8 mouse cellular contexts compared by ENCODE assay signal in genomic region chr14:54383355-54383771, GRCm38 (mm10). TPM values are rescaled to one million over a fixed set of nuclear protein-coding genes. Genes with fewer than 3 reads are reported as not detected.
DNase-seq lines count a peak whose midpoint lies in the region; ATAC-seq lines count a peak whose summit lies in the region.
"Had no signal": no experiment of that assay in that cellular context is flagged by ENCODE, and none has a peak within 500 bp of the region (broad histone marks: within the 10 kb centered on the region; RNA-seq: fewer than 3 reads in every experiment).

No protein-coding gene starts in this region.

- no peaks in the 10 kb centered on the region for H3K27me3 ChIP-seq in midbrain, embryonic 14.5 days (ENCODE audit: control insufficient read depth, insufficient read depth, low read length)
- H3K27me3 ChIP-seq in midbrain, embryonic 16.5 days (ENCODE audit: control insufficient read depth, insufficient read depth, low read depth, low read length) = no peaks in the 10 kb centered on the region
- no peaks in the 10 kb centered on the region for H3K27me3 ChIP-seq in heart, embryonic 14.5 days (ENCODE audit: control insufficient read depth, insufficient read depth, low read length)
- H3K27me3 ChIP-seq: hindbrain, embryonic 15.5 days had no signal

- no peak overlapping the region for H3K4me3 ChIP-seq in midbrain, embryonic 14.5 days (replicated peaks; ENCODE audit: low read depth, low read length)
- H3K4me3 ChIP-seq in midbrain, embryonic 16.5 days (ENCODE audit: low read depth, low read length) = no peak overlapping the region
- H3K4me3 ChIP-seq in heart, embryonic 14.5 days (ENCODE audit: control insufficient read depth in 1 of 2, insufficient read depth in 1 of 2, low read depth in 1 of 2, low read length in 2 of 2) = no peak overlapping the region
- H3K4me3 ChIP-seq: hindbrain, embryonic 15.5 days had no signal

- no peaks in the 10 kb centered on the region for H3K4me1 ChIP-seq in midbrain, embryonic 14.5 days (ENCODE audit: control insufficient read depth, insufficient read depth, low read length)
- H3K4me1 ChIP-seq in midbrain, embryonic 16.5 days (ENCODE audit: control insufficient read depth, insufficient read depth, low read length) = no peaks in the 10 kb centered on the region
- H3K4me1 ChIP-seq in heart, embryonic 14.5 days (ENCODE audit: control insufficient read depth in 2 of 2, insufficient read depth in 2 of 2, low read length in 2 of 2) = peaks cover 0 to 3% of the 10 kb centered on the region in 2 experiments; a peak in 2 of 4 replicates
- H3K4me1 ChIP-seq: hindbrain, embryonic 15.5 days had no signal

- no peak overlapping the region for H3K27ac ChIP-seq in midbrain, embryonic 14.5 days (replicated peaks; ENCODE audit: low read depth, low read length)
- no peak overlapping the region for H3K27ac ChIP-seq in midbrain, embryonic 16.5 days (ENCODE audit: low read length)
- H3K27ac ChIP-seq in heart, embryonic 14.5 days (replicated peaks in 1 of 2; ENCODE audit: control insufficient read depth in 1 of 2, insufficient read depth in 1 of 2, low read depth in 2 of 2, low read length in 2 of 2) = no peak overlapping the region
- H3K27ac ChIP-seq: hindbrain, embryonic 15.5 days had no signal

- WGBS in midbrain, embryonic 14.5 days = 62% methylated on average over 4 of the region's 4 CpGs
- WGBS in midbrain, embryonic 16.5 days = 69% methylated on average over 4 of the region's 4 CpGs
- 45% methylated on average over 4 of the region's 4 CpGs for WGBS in heart, embryonic 14.5 days

- H3K36me3 ChIP-seq in midbrain, embryonic 14.5 days (ENCODE audit: control insufficient read depth, insufficient read depth, low read length) = no peaks in the 10 kb centered on the region
- no peaks in the 10 kb centered on the region for H3K36me3 ChIP-seq in midbrain, embryonic 16.5 days (ENCODE audit: control insufficient read depth, insufficient read depth, low read length)
- H3K36me3 ChIP-seq in heart, embryonic 14.5 days (ENCODE audit: control insufficient read depth, insufficient read depth, low read length) = no peaks in the 10 kb centered on the region
- H3K36me3 ChIP-seq: hindbrain, embryonic 15.5 days had no signal

- no peak overlapping the region for H3K4me2 ChIP-seq in midbrain, embryonic 14.5 days (ENCODE audit: low read length)
- H3K4me2 ChIP-seq in midbrain, embryonic 16.5 days (ENCODE audit: low read length) = no peak overlapping the region
- H3K4me2 ChIP-seq in heart, embryonic 14.5 days (ENCODE audit: low read length) = no peak overlapping the region
- H3K4me2 ChIP-seq: hindbrain, embryonic 15.5 days had no signal

- DNase-seq in midbrain, embryonic 14.5 days = peak; percentile 3
- DNase-seq in kidney, postnatal 25 days = peak; percentile 56 to 73
- DNase-seq in yolk sac, embryonic 10.5 days (ENCODE audit: low spot score) = peak; percentile 88
- no peak for DNase-seq in gastrocnemius, postnatal 25 days
- DNase-seq in urinary bladder, postnatal 14 days (ENCODE audit: low spot score) = no peak

- ATAC-seq in midbrain, embryonic 14.5 days (ENCODE audit: low FRiP score, low TSS enrichment) = no peak
- ATAC-seq in midbrain, embryonic 16.5 days = no peak
- ATAC-seq in heart, embryonic 14.5 days (ENCODE audit: insufficient number of reproducible peaks, insufficient read depth, low FRiP score, low read depth) = peak; percentile 49; the same call in 1 of the 2 replicates

- no peaks in the 10 kb centered on the region for H3K9me3 ChIP-seq in midbrain, embryonic 14.5 days (ENCODE audit: control insufficient read depth, low read length)
- no peaks in the 10 kb centered on the region for H3K9me3 ChIP-seq in midbrain, embryonic 16.5 days (replicated peaks; ENCODE audit: control insufficient read depth, low read length, poor library complexity, severe bottlenecking)
- H3K9me3 ChIP-seq in heart, embryonic 14.5 days (ENCODE audit: control insufficient read depth, low read length) = no peaks in the 10 kb centered on the region
- H3K9me3 ChIP-seq: hindbrain, embryonic 15.5 days had no signal

- H3K9ac ChIP-seq in midbrain, embryonic 14.5 days (replicated peaks; ENCODE audit: low read length) = no peak overlapping the region
- no peak overlapping the region for H3K9ac ChIP-seq in midbrain, embryonic 16.5 days (ENCODE audit: low read depth, low read length)
- H3K9ac ChIP-seq in heart, embryonic 14.5 days (ENCODE audit: low read length) = no peak overlapping the region
- H3K9ac ChIP-seq: hindbrain, embryonic 15.5 days had no signal

RNA-seq across cellular contexts. Expression of gene Oxa1l, which starts 22.7 kb away (rescaled TPM):
- polyA plus RNA-seq in midbrain, embryonic 14.5 days (2014; fragmentation: Nextera tagmentation; extraction: Ambion mirVana) = 58.6 and 71.2 TPM in 2 replicates
- 51.8 and 53.1 TPM in 2 replicates for polyA plus RNA-seq in midbrain, embryonic 16.5 days (2015; fragmentation: Nextera tagmentation; extraction: Ambion mirVana)
- polyA plus RNA-seq in heart, embryonic 14.5 days (2014; fragmentation: Nextera tagmentation; extraction: Ambion mirVana) = 73.4 and 82.3 TPM in 2 replicates
- total RNA-seq in gastrocnemius, postnatal 25 days (2021) = 10 to 100 TPM; 54.0 to 56.3 TPM

RNA-seq across cellular contexts. Expression of gene Slc7a7, which starts 34.2 kb away (rescaled TPM):
- polyA plus RNA-seq in midbrain, embryonic 14.5 days (2014; fragmentation: Nextera tagmentation; extraction: Ambion mirVana) = 3.5 and 4.0 TPM in 2 replicates
- 4.3 and 4.9 TPM in 2 replicates for polyA plus RNA-seq in midbrain, embryonic 16.5 days (2015; fragmentation: Nextera tagmentation; extraction: Ambion mirVana)
- 10.0 and 10.9 TPM in 2 replicates for polyA plus RNA-seq in heart, embryonic 14.5 days (2014; fragmentation: Nextera tagmentation; extraction: Ambion mirVana)
- 1 to 10 TPM; 1.9 to 2.1 TPM for total RNA-seq in gastrocnemius, postnatal 25 days (2021)

RNA-seq across cellular contexts. Expression of gene Mrpl52, which starts 43.3 kb away (rescaled TPM):
- 293 and 337 TPM in 2 replicates for polyA plus RNA-seq in midbrain, embryonic 14.5 days (2014; fragmentation: Nextera tagmentation; extraction: Ambion mirVana)
- 247 and 252 TPM in 2 replicates for polyA plus RNA-seq in midbrain, embryonic 16.5 days (2015; fragmentation: Nextera tagmentation; extraction: Ambion mirVana)
- 266 and 307 TPM in 2 replicates for polyA plus RNA-seq in heart, embryonic 14.5 days (2014; fragmentation: Nextera tagmentation; extraction: Ambion mirVana)
- total RNA-seq in gastrocnemius, postnatal 25 days (2021) = 10 to 100 TPM; 94.2 to 95.6 TPM

RNA-seq across cellular contexts. Expression of gene Mmp14, which starts 48.0 kb away (rescaled TPM):
- 36.2 and 58.5 TPM in 2 replicates for polyA plus RNA-seq in midbrain, embryonic 14.5 days (2014; fragmentation: Nextera tagmentation; extraction: Ambion mirVana)
- polyA plus RNA-seq in midbrain, embryonic 16.5 days (2015; fragmentation: Nextera tagmentation; extraction: Ambion mirVana) = 43.5 and 43.9 TPM in 2 replicates
- polyA plus RNA-seq in heart, embryonic 14.5 days (2014; fragmentation: Nextera tagmentation; extraction: Ambion mirVana) = 100 and 115 TPM in 2 replicates
- total RNA-seq in gastrocnemius, postnatal 25 days (2021) = 10 to 100 TPM; 15.8 to 17.1 TPM

Comparison
In these comparisons a context has a peak if more than half of its experiments do, and no peak if none do; other contexts are left out.
1. DNase-seq: peak in midbrain, embryonic 14.5 days (single experiment), kidney, postnatal 25 days (2 of 2) and yolk sac, embryonic 10.5 days (single experiment); none in gastrocnemius, postnatal 25 days (single experiment) and urinary bladder, postnatal 14 days (single experiment).